Mouse (Mus musculus): Measurements from ENCODE around the gene Skap1. TPM values are rescaled to one million over a fixed set of nuclear protein-coding genes. Genes with fewer than 3 reads are reported as not detected.
A peak's percentile ranks its signal among the peaks of the same experiment; 100 is the strongest.

Gene Skap1
- polyA plus RNA-seq, 2 experiments: 0.11 to 0.14 TPM

- Histone ChIP-seq H3K4me2 (ENCODE audit: low read depth) (no peak overlapping the region), H3K36me3 (replicated peaks; ENCODE audit: control insufficient read depth, insufficient read depth, low read depth) (no peaks in the 10 kb centered on the region), H3K4me1 (replicated peaks; ENCODE audit: control insufficient read depth in 2 of 2, insufficient read depth in 2 of 2, low read length in 1 of 2) (0 out of 4 replicates have a peak, but pooled peaks cover 0 to 5% of the 10 kb centered on the region in 2 experiments), H3K9me3 (ENCODE audit: control insufficient read depth, low read length) (no peaks in the 10 kb centered on the region), H3K4me3 (ENCODE audit: insufficient read depth in 1 of 2, low read depth in 2 of 2, low read length in 2 of 2) (no peak overlapping the region), H3K27ac (no peak overlapping the region), H3K27me3 (ENCODE audit: control insufficient read depth, insufficient read depth, low read length) (no peaks in the 10 kb centered on the region), H3K9ac (replicated peaks) (no peak overlapping the region)
- WGBS (ENCODE audit: insufficient replicate concordance): 54% methylated on average over 10 of the region's 10 CpGs
- TF ChIP-seq EP300 (IDR thresholded peaks at IDR 0.05; ENCODE audit: low read depth) (no peak), CTCF (IDR thresholded peaks at IDR 0.05; ENCODE audit: low read depth) (no peak)
- ATAC-seq (ENCODE audit: insufficient read depth) (no peak), DNase-seq (ENCODE audit: low read depth in 3 of 3, low spot score in 3 of 3) (no peak)
Measured at GRCm38 (mm10) chr11:96582595-96582994, 118.2 kb downstream of the Skap1 start.

GRCm38 (mm10) chr11:96589828-96590227 lies 125.4 kb downstream of the Skap1 start:
- no peaks in the 10 kb centered on the region for H3K27me3 ChIP-seq (ENCODE audit: control insufficient read depth, insufficient read depth, low read length)
- H3K36me3 ChIP-seq (replicated peaks; ENCODE audit: control insufficient read depth, insufficient read depth, low read depth): no peaks in the 10 kb centered on the region
- no peak overlapping the region for H3K4me3 ChIP-seq (ENCODE audit: insufficient read depth in 1 of 2, low read depth in 2 of 2, low read length in 2 of 2)
- no peak overlapping the region for H3K4me2 ChIP-seq (ENCODE audit: low read depth)
- no peaks in the 10 kb centered on the region for H3K4me1 ChIP-seq (replicated peaks; ENCODE audit: control insufficient read depth in 2 of 2, insufficient read depth in 2 of 2, low read length in 1 of 2)
- no peak overlapping the region for H3K9ac ChIP-seq (replicated peaks)
- ATAC-seq (ENCODE audit: insufficient read depth): no peak
- no peak for TF ChIP-seq CTCF (IDR thresholded peaks at IDR 0.05; ENCODE audit: low read depth)
- no peak for TF ChIP-seq EP300 (IDR thresholded peaks at IDR 0.05; ENCODE audit: low read depth)
- no peak overlapping the region for H3K27ac ChIP-seq
- no peaks in the 10 kb centered on the region for H3K9me3 ChIP-seq (ENCODE audit: control insufficient read depth, low read length)
- no peak for DNase-seq (ENCODE audit: low read depth in 3 of 3, low spot score in 3 of 3)
- WGBS (ENCODE audit: insufficient replicate concordance): 58% methylated on average over 3 of the region's 3 CpGs

- DNase-seq (ENCODE audit: low read depth in 3 of 3, low spot score in 3 of 3) (no peak), ATAC-seq (ENCODE audit: insufficient read depth) (no peak)
- whole genome bisulfite sequencing (ENCODE audit: insufficient replicate concordance): 42% methylated on average over 12 of the region's 12 CpGs
- Histone ChIP-seq H3K27ac (no peak overlapping the region), H3K4me3 (ENCODE audit: insufficient read depth in 1 of 2, low read depth in 2 of 2, low read length in 2 of 2) (no peak overlapping the region), H3K9me3 (ENCODE audit: control insufficient read depth, low read length) (no peaks in the 10 kb centered on the region), H3K4me2 (ENCODE audit: low read depth) (peak overlapping the region; percentile 26), H3K4me1 (replicated peaks; ENCODE audit: control insufficient read depth in 2 of 2, insufficient read depth in 2 of 2, low read length in 1 of 2) (no peaks in the 10 kb centered on the region), H3K9ac (replicated peaks) (no peak overlapping the region), H3K27me3 (ENCODE audit: control insufficient read depth, insufficient read depth, low read length) (no peaks in the 10 kb centered on the region), H3K36me3 (replicated peaks; ENCODE audit: control insufficient read depth, insufficient read depth, low read depth) (no peaks in the 10 kb centered on the region)
- TF ChIP-seq EP300 (IDR thresholded peaks at IDR 0.05; ENCODE audit: low read depth) (no peak), CTCF (IDR thresholded peaks at IDR 0.05; ENCODE audit: low read depth) (no peak)
Measured at GRCm38 (mm10) chr11:96595890-96596289, 131.5 kb downstream of the Skap1 start.

- no peaks in the 10 kb centered on the region for H3K9me3 ChIP-seq (ENCODE audit: control insufficient read depth, low read length)
- H3K9ac ChIP-seq (replicated peaks): no peak overlapping the region
- DNase-seq (ENCODE audit: low read depth in 3 of 3, low spot score in 3 of 3) (no peak), ATAC-seq (ENCODE audit: insufficient read depth) (no peak)
- no peaks in the 10 kb centered on the region for H3K27me3 ChIP-seq (ENCODE audit: control insufficient read depth, insufficient read depth, low read length)
- no peak overlapping the region for H3K4me3 ChIP-seq (ENCODE audit: insufficient read depth in 1 of 2, low read depth in 2 of 2, low read length in 2 of 2)
- 53% methylated on average over 6 of the region's 6 CpGs for WGBS (ENCODE audit: insufficient replicate concordance)
- peak overlapping the region; percentile 26 for H3K4me2 ChIP-seq (ENCODE audit: low read depth)
- TF ChIP-seq EP300 (IDR thresholded peaks at IDR 0.05; ENCODE audit: low read depth) (no peak), CTCF (IDR thresholded peaks at IDR 0.05; ENCODE audit: low read depth) (no peak)
- no peak overlapping the region for H3K27ac ChIP-seq
- no peaks in the 10 kb centered on the region for H3K4me1 ChIP-seq (replicated peaks; ENCODE audit: control insufficient read depth in 2 of 2, insufficient read depth in 2 of 2, low read length in 1 of 2)
- H3K36me3 ChIP-seq (replicated peaks; ENCODE audit: control insufficient read depth, insufficient read depth, low read depth): no peaks in the 10 kb centered on the region
Measured at GRCm38 (mm10) chr11:96596301-96596700, 131.9 kb downstream of the Skap1 start.

- H3K4me1 ChIP-seq (replicated peaks; ENCODE audit: control insufficient read depth in 2 of 2, insufficient read depth in 2 of 2, low read length in 1 of 2): no peaks in the 10 kb centered on the region
- no peaks in the 10 kb centered on the region for H3K36me3 ChIP-seq (replicated peaks; ENCODE audit: control insufficient read depth, insufficient read depth, low read depth)
- H3K27ac ChIP-seq: no peak overlapping the region
- no peaks in the 10 kb centered on the region for H3K27me3 ChIP-seq (ENCODE audit: control insufficient read depth, insufficient read depth, low read length)
- WGBS (ENCODE audit: insufficient replicate concordance): 59% methylated on average over 3 of the region's 3 CpGs
- DNase-seq (ENCODE audit: low read depth in 3 of 3, low spot score in 3 of 3) (no peak), ATAC-seq (ENCODE audit: insufficient read depth) (no peak)
- no peak overlapping the region for H3K4me3 ChIP-seq (ENCODE audit: insufficient read depth in 1 of 2, low read depth in 2 of 2, low read length in 2 of 2)
- no peak overlapping the region for H3K9ac ChIP-seq (replicated peaks)
- H3K9me3 ChIP-seq (ENCODE audit: control insufficient read depth, low read length): no peaks in the 10 kb centered on the region
- H3K4me2 ChIP-seq (ENCODE audit: low read depth): no peak overlapping the region
- TF ChIP-seq EP300 (IDR thresholded peaks at IDR 0.05; ENCODE audit: low read depth) (no peak), CTCF (IDR thresholded peaks at IDR 0.05; ENCODE audit: low read depth) (no peak)
Measured at GRCm38 (mm10) chr11:96602806-96603205, 138.4 kb downstream of the Skap1 start.
